Mouse (Mus musculus) testis, adult 2 months (tissue): ENCODE results near the gene Adam30.

ENCODE experiments used
- CTCF ChIP-seq: fragments of 200-500 bp; IDR thresholded peaks from 2 replicates; pipeline ENCODE4 v1.5.1; 2012; ENCODE audit warnings: low read depth, mild to moderate bottlenecking, inconsistent platforms, low read length, moderate library complexity; ENCODE audit not compliant: control insufficient read depth, insufficient read depth, insufficient replicate concordance
- POLR2A ChIP-seq: fragments of 200-500 bp; IDR thresholded peaks from 2 replicates; pipeline ENCODE4 v1.6.1; 2012; ENCODE audit warnings: low read depth, mild to moderate bottlenecking, inconsistent platforms, low read length, moderate library complexity; ENCODE audit not compliant: control insufficient read depth

DNA sequence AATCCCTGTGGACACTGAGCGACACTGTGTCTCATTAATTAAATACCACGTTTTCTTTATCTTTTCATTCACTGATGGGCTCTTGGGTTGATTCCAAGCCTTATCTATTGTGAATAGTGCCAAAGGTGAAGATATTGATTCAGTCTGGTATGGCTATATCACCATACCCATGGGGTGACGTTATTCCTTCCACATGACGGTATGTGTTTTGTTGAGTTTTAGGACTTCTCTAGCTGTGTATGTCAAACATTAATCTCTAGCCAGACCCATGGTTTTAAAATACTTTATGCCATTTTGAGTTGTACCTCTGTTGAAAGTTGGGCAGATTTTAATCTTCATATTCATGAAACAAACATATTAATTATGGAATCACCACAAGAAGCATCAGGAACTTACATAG is 48.7 kb downstream of the Adam30 start:
- TF ChIP-seq CTCF (no peak), POLR2A (no peak)
